Mouse (Mus musculus): ENCODE data around the gene Sfxn5.

- TF ChIP-seq CTCF (IDR thresholded peaks at IDR 0.05) (no peak), EP300 (IDR thresholded peaks at IDR 0.05) (no peak)
Measured at GRCm38 (mm10) chr6:85333732-85334131, 510 bp upstream of the Sfxn5 start.
